Mouse (Mus musculus): Measurements from ENCODE around the gene Esr2. TPM values are rescaled to one million over a fixed set of nuclear protein-coding genes. Genes with fewer than 3 reads are reported as not detected.

The Esr2 gene
- polyA plus RNA-seq, 1 experiment from 2014 or later, result 0.28 TPM

DNA sequence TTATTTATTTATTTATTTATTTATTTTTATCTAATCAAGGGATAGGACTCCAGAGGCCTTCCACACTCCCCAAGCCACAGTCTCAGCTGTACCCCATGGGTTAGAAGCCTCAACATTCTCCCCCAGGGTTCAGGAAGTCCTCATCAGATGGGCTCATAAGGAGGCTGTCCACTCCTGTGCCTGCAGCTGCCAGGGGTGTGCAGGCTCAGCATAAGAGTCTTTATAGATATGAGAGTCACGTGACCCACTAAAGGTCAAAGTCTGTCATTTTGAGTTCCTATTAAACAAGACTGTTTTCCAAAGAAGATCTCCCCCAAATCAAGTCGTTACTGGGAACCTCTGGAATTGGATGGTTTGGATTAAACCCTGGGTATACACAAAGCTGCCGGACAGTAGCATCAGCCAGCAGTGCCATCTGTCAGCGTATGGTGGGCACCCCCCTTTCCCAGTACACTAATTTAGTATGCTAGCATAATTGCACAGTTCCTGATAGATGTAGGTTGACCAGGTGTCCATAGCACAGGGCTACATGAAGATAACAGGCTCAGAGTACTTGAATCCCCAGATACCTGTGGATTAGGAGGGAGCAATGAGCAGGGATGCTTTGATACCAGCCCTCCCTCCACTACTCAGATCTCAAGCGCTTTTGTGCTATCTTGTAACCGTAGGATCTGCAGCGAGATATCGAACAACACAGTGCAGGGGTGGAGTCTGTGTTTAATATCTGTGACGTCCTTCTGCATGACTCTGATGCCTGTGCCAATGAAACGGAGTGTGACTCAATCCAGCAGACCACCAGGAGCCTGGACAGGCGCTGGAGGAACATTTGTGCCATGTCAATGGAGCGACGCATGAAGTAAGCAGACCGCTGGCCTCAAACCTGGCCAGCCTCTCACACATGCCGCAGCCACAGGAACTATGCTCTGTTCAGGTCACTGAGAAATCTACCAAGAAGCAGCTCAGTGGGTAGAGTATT lies 83.2 kb downstream of the Esr2 start:
- H3K27me3 ChIP-seq (replicated peaks; ENCODE audit: control insufficient read depth, insufficient read depth, low read length), result no peaks in the 10 kb centered on the region
- no peak overlapping the region for H3K4me3 ChIP-seq (replicated peaks; ENCODE audit: low read length)
- no peak overlapping the region for H3K4me2 ChIP-seq (ENCODE audit: low read length)
- H3K27ac ChIP-seq (ENCODE audit: low read length), result no peak overlapping the region
- ATAC-seq, result no peak
- H3K9ac ChIP-seq (replicated peaks; ENCODE audit: low read depth, low read length), result no peak overlapping the region
- WGBS, result 91% methylated on average over 15 of the region's 15 CpGs
- no peaks in the 10 kb centered on the region for H3K9me3 ChIP-seq (ENCODE audit: control insufficient read depth, low read length)
- no peaks in the 10 kb centered on the region for H3K4me1 ChIP-seq (replicated peaks; ENCODE audit: control insufficient read depth, insufficient read depth, low read length)
- H3K36me3 ChIP-seq (ENCODE audit: control insufficient read depth, insufficient read depth), result peaks cover 30% of the 10 kb centered on the region

DNA sequence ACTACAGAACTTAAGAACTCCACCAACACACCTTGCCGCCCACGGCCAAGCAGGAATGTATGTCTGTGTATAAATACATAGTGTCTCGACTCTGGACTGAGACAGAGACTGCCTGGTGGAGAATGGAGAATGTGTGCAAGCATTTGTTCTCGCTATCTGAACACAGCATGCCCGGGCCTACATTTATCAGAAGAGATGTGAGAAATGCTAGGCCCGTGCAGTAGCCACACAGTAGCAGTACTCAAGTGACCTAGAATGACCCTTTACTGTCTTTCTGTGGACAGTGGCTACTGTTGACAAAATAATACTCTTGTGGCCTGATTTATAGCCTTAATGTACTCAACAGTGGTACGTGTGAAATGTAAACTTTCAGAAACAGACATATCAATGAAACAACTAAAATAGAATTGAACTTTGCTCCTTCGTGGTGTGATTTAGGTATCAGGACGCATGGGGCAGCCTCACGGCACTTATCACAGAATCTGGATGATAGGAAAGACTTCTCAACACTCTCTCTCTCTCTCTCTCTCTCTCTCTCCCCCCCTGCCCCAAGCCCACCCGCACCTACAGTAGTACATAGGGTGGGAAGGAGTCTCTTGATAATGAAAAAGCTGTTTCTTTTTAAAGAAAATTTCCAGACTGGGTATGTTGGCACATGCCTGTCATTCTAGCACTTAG lies 84.1 kb downstream of the Esr2 start:
- Histone ChIP-seq H3K36me3 (ENCODE audit: control insufficient read depth, insufficient read depth) (peaks cover 23% of the 10 kb centered on the region), H3K4me3 (replicated peaks; ENCODE audit: low read length) (no peak overlapping the region), H3K27me3 (replicated peaks; ENCODE audit: control insufficient read depth, insufficient read depth, low read length) (no peaks in the 10 kb centered on the region), H3K4me1 (replicated peaks; ENCODE audit: control insufficient read depth, insufficient read depth, low read length) (no peaks in the 10 kb centered on the region), H3K9me3 (ENCODE audit: control insufficient read depth, low read length) (no peaks in the 10 kb centered on the region), H3K9ac (replicated peaks; ENCODE audit: low read depth, low read length) (no peak overlapping the region), H3K27ac (ENCODE audit: low read length) (no peak overlapping the region), H3K4me2 (ENCODE audit: low read length) (no peak overlapping the region)
- 93% methylated on average over 11 of the region's 11 CpGs for WGBS
- no peak for ATAC-seq

DNA sequence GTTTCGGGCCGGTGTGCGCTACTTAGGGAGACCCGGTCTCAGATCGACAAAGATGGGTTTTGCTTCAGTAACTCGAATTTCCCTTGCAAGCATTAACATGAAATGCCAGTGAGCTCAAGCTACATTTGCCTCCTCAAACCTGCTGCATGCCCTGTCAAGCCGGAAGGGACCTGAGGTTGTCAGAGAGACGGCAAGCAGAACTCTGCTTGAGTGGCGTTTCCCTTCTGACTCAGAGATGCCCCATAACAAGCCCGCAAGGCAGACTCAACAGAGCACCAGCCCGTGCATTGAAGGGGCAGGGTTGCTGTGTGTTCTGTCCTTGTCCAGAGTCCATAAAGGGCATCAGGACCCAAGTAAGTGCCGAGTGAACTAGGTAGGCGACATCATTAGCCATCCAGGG lies 90.0 kb downstream of the Esr2 start:
- WGBS, result 86% methylated on average over 13 of the region's 13 CpGs
- Histone ChIP-seq H3K4me1 (replicated peaks; ENCODE audit: control insufficient read depth, insufficient read depth, low read length) (0 out of 2 replicates have a peak, but pooled peaks cover 8% of the 10 kb centered on the region), H3K9ac (replicated peaks; ENCODE audit: low read depth, low read length) (no peak overlapping the region), H3K36me3 (ENCODE audit: control insufficient read depth, insufficient read depth) (peaks cover 5% of the 10 kb centered on the region; the same call in 1 of the 2 replicates), H3K27ac (ENCODE audit: low read length) (no peak overlapping the region), H3K4me3 (replicated peaks; ENCODE audit: low read length) (no peak overlapping the region), H3K9me3 (ENCODE audit: control insufficient read depth, low read length) (no peaks in the 10 kb centered on the region), H3K4me2 (ENCODE audit: low read length) (no peak overlapping the region), H3K27me3 (replicated peaks; ENCODE audit: control insufficient read depth, insufficient read depth, low read length) (no peaks in the 10 kb centered on the region)
- ATAC-seq, result no peak

DNA sequence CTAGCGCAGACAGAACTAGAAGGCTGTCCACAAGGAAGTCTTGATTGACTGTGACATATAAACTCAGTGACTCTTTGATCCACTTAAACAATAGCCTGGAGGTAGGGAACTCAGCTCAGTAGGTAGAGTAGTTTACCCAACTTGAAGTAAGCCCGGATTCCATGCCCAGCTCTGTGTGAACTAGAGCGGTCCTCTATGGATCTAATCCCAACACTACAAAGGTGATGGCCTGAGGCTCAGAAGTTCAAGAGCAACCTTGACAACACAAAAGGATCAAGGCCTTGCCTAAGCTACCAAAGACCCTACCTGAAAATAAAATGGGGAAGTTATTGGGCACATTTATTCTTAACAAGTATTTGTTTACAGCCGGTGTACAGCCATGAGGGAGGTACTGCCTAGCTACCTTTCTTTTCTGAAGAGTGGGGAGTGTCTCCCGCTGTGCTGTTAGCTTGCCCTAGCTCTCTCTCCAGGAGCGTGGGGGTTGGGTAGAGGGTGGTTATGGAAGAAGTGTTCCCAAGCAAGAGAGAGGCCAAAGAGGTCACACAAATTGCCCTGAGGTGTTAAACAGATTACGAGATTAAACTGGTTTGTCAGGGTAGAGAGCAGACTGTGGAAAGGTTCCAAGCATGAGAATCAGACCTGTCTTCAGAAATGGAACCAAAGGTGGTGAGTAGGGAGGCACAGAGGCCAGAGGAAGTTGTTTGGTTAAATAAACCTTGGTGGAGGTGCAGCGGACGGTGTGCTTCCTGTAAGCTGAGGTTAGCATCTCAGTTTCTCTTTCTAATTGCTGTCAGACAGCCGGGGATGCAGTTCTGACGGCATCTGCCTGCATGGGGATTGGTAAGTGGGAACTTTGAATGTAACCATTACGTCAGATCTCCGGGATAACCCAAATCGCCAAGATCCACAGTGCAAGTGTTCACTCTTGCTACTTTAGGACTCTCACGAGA lies 90.8 kb downstream of the Esr2 start:
- H3K4me3 ChIP-seq (replicated peaks; ENCODE audit: low read length), result no peak overlapping the region
- no peaks in the 10 kb centered on the region for H3K27me3 ChIP-seq (replicated peaks; ENCODE audit: control insufficient read depth, insufficient read depth, low read length)
- H3K9ac ChIP-seq (replicated peaks; ENCODE audit: low read depth, low read length), result no peak overlapping the region
- WGBS, result 74% methylated on average over 15 of the region's 15 CpGs
- peaks cover 5% of the 10 kb centered on the region; the same call in 1 of the 2 replicates for H3K36me3 ChIP-seq (ENCODE audit: control insufficient read depth, insufficient read depth)
- no peak for ATAC-seq
- H3K4me2 ChIP-seq (ENCODE audit: low read length), result no peak overlapping the region
- no peak overlapping the region for H3K27ac ChIP-seq (ENCODE audit: low read length)
- no peaks in the 10 kb centered on the region for H3K9me3 ChIP-seq (ENCODE audit: control insufficient read depth, low read length)
- peaks cover 9% of the 10 kb centered on the region for H3K4me1 ChIP-seq (replicated peaks; ENCODE audit: control insufficient read depth, insufficient read depth, low read length)

DNA sequence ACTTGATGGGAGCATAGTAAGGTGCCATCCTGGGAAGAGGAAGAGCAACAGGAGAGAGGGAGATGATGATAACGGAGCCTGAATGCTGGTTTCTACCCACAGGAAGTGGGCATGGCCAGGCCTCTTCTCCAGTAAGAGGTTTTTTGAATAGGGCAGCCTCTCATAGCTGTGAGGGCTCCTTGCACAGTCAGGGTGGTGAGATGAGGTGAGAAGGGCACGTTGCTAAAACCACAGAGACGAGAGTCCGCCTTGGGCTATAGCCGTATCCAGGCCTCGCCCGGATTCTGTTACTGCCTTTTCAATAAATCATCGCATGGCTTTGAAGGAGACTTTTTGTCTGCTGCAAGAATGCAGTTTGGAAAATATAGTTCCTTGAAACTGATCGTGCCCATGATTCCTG lies 92.0 kb downstream of the Esr2 start:
- Histone ChIP-seq H3K4me1 (replicated peaks; ENCODE audit: control insufficient read depth, insufficient read depth, low read length) (peaks cover 13% of the 10 kb centered on the region), H3K27ac (ENCODE audit: low read length) (no peak overlapping the region), H3K4me2 (ENCODE audit: low read length) (no peak overlapping the region), H3K9me3 (ENCODE audit: control insufficient read depth, low read length) (no peaks in the 10 kb centered on the region), H3K4me3 (replicated peaks; ENCODE audit: low read length) (no peak overlapping the region), H3K36me3 (ENCODE audit: control insufficient read depth, insufficient read depth) (peaks cover 2% of the 10 kb centered on the region; the same call in 1 of the 2 replicates), H3K9ac (replicated peaks; ENCODE audit: low read depth, low read length) (no peak overlapping the region), H3K27me3 (replicated peaks; ENCODE audit: control insufficient read depth, insufficient read depth, low read length) (no peaks in the 10 kb centered on the region)
- no peak for ATAC-seq
- WGBS, result 92% methylated on average over 9 of the region's 9 CpGs

DNA sequence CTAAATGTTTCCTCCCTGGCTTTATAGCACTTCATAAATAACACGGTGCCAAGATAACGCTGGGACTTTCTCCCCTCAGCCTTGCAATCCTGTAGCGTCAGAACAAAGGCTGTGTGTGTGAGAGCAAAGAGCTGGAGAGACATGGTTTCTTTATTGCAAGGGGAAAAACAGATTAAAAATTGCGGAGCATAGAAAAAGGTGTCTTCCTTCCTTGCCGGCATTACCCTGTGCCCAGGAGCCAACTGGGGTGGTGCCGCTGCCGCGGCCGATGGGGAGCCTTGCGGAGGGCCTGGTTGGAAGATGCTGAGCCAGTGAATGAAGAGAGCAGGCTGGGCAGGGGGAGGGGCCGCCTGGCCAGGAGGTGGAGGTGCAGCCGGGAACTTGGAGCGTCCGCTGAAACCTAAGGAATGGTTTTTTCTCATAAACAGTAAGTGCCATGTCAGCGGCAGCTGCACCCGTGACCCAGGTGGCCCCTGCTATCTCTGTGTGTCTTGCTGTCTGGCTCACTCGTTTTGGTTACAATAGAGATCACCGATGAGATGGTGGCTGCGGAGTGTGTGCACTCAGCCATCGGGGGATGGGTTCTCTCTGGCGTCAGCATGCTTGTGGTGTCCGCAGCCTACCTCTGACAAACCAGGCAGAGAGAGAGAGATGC lies 95.4 kb downstream of the Esr2 start:
- Histone ChIP-seq H3K27ac (ENCODE audit: low read length) (peak overlapping the region; percentile 86), H3K4me3 (replicated peaks; ENCODE audit: low read length) (peak overlapping the region; percentile 51), H3K36me3 (ENCODE audit: control insufficient read depth, insufficient read depth) (peaks cover 3% of the 10 kb centered on the region; the same call in 1 of the 2 replicates), H3K27me3 (replicated peaks; ENCODE audit: control insufficient read depth, insufficient read depth, low read length) (no peaks in the 10 kb centered on the region), H3K9me3 (ENCODE audit: control insufficient read depth, low read length) (no peaks in the 10 kb centered on the region), H3K4me2 (ENCODE audit: low read length) (peak overlapping the region; percentile 54), H3K4me1 (replicated peaks; ENCODE audit: control insufficient read depth, insufficient read depth, low read length) (peaks cover 13% of the 10 kb centered on the region), H3K9ac (replicated peaks; ENCODE audit: low read depth, low read length) (peak overlapping the region; percentile 68)
- ATAC-seq, result peak; percentile 96
- 6% methylated on average over 22 of the region's 22 CpGs for WGBS

DNA sequence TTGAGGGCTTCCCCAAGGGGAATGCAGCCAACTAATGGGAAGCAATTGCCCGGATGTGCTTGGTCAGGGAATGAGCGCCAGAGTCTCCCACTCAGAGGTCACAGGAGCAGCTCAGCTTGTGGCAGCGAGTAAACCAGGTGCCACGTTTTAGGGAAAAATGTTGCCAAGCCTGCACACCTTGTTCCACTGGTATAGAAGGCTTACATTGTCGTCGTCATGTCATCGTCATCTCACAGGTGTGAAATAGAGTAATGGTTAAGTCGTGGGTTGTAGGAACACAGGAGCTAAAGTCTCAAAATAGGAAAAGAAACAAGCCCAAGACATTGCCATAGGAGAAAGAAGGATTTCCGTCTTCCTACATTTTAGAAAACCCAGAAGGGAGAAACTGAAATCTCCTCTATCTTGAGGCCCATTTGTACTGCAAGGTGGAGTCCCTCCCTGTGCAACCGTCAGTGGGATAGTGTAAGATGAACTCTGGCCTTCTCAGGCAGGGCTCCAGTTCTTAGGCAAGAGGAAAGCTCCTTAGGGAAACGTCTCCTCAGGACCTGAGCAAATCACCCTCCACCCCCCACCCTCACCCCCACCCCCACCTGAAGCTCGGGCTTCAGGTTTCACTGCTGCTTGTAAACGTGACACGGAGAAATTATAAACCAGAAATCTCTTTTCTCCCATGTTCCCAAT lies 96.0 kb downstream of the Esr2 start:
- ATAC-seq, result peak; percentile 10
- Histone ChIP-seq H3K9me3 (ENCODE audit: control insufficient read depth, low read length) (no peaks in the 10 kb centered on the region), H3K9ac (replicated peaks; ENCODE audit: low read depth, low read length) (peak overlapping the region; percentile 68), H3K27ac (ENCODE audit: low read length) (peak overlapping the region; percentile 86), H3K4me2 (ENCODE audit: low read length) (peak overlapping the region; percentile 54), H3K4me1 (replicated peaks; ENCODE audit: control insufficient read depth, insufficient read depth, low read length) (peaks cover 13% of the 10 kb centered on the region), H3K36me3 (ENCODE audit: control insufficient read depth, insufficient read depth) (peaks cover 3% of the 10 kb centered on the region; the same call in 1 of the 2 replicates), H3K27me3 (replicated peaks; ENCODE audit: control insufficient read depth, insufficient read depth, low read length) (no peaks in the 10 kb centered on the region), H3K4me3 (replicated peaks; ENCODE audit: low read length) (peak overlapping the region; percentile 51)
- WGBS, result 45% methylated on average over 14 of the region's 14 CpGs

DNA sequence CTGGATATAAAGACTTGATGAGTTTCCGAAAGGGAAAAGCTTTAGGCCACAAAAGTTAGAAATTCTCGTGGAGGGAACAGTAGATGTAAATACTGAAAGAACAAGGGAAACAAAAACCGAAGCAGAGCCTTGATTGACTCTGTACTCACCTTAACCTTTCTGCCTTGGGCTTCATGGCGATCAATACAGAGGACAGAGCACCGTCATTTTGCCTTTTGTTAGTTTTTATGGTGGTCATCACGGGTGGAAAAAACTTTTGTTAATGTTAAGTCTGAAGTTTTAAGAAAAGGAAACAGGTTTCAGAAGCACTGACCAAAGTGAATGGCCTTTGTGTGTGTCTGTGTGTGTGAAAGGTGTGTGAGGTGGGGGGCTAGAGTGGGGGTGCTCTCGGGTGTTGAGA lies 103.1 kb downstream of the Esr2 start:
- WGBS, result 44% methylated on average over 7 of the region's 7 CpGs
- Histone ChIP-seq H3K9me3 (ENCODE audit: control insufficient read depth, low read length) (no peaks in the 10 kb centered on the region), H3K36me3 (ENCODE audit: control insufficient read depth, insufficient read depth) (peaks cover 7% of the 10 kb centered on the region; the same call in 1 of the 2 replicates), H3K27me3 (replicated peaks; ENCODE audit: control insufficient read depth, insufficient read depth, low read length) (no peaks in the 10 kb centered on the region), H3K4me1 (replicated peaks; ENCODE audit: control insufficient read depth, insufficient read depth, low read length) (peaks cover 6% of the 10 kb centered on the region; the same call in 1 of the 2 replicates), H3K9ac (replicated peaks; ENCODE audit: low read depth, low read length) (no peak overlapping the region), H3K27ac (ENCODE audit: low read length) (no peak overlapping the region), H3K4me2 (ENCODE audit: low read length) (no peak overlapping the region), H3K4me3 (replicated peaks; ENCODE audit: low read length) (no peak overlapping the region)
- ATAC-seq, result no peak
